Mouse (Mus musculus): ENCODE data around the gene Cilp. TPM values are rescaled to one million over a fixed set of nuclear protein-coding genes. Genes with fewer than 3 reads are reported as not detected.
"Not testable (repeated sequence)": the region's sequence is repeated elsewhere in the genome, so short reads cannot be mapped to it uniquely, and the experiment has no call there.

The Cilp gene
- polyA plus RNA-seq, 1 experiment, result not detected

DNA sequence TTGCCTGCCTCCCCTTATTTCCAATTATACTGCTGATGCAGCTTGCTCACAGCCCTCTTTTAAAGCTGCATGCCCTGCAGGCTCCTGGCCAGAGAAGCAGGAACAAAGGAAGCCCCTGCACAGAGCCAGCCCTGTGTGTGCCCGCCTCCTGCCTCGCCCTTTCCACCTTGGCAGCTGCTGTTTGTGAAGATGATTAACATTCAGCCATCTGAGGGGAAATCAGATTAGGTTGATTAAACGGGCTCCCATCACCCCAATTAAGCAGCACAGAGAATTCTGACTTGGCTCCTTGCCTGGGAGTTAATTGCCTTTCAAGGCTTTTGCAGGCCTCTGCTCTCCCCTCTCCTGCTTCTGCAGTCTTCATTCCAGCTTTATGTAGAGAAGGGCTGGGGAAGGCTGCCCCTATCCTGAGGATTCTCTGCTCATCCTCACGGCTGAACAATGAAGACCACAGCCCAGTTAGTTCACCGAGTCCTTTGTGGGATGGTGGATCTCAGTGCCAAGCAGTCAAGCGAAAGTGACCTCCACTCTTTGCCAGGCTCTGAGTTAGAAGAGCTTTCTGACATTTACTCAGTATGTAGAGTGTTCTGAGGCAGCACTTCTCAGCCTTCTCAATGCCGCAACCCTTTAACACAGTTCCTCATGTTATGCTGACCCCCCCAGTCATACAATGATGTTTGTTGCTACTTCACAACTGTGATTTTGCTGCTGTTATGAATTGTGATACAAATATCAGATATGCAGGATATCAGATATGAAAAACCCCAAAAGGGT is 2.9 kb downstream of the Cilp start:
- Histone ChIP-seq H3K4me1 (ENCODE audit: control insufficient read depth, insufficient read depth, low read length) (no peaks in the 10 kb centered on the region), H3K4me3 (ENCODE audit: insufficient read depth, low read length) (no peak overlapping the region), H3K27ac (ENCODE audit: insufficient read depth, low read length) (no peak overlapping the region)
- TF ChIP-seq CTCF (IDR thresholded peaks at IDR 0.05; ENCODE audit: borderline replicate concordance, insufficient read depth, low read length) (no peak), POLR2A (IDR thresholded peaks at IDR 0.05; ENCODE audit: low read depth, low read length) (no peak)

DNA sequence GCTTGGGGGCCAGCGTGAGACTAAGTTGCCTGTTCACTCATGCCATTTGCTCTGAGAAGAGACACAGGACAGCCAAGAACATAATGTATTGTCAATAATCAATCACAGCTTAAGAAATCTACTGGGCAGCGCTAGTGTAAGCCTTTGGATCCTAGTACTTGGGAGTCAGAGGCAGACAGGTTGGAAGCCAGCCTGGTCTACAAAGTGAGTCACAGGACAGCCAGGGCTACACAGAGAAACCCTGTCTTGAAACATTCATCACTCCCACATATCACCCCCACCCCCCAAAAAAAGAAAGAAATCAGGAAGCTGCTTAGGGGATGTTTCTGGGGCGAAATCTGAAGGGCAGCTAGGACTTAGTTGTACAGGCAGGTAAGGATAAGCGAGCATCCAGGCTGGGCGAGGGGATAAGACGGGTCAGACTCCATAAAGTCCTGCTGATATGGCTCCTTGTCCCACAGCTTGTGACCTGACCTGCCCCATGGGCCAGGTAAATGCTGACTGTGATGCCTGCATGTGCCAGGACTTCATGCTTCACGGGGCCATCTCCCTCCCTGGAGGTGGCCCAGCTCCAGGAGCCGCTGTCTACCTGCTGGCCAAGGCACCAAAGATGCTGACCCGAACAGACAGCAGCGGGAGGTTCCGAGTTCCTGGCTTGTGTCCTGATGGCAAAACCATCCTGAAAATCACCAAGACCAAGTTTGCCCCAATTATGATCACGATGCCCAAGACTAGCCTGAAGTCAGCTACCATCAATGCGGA is 8.2 kb downstream of the Cilp start:
- Histone ChIP-seq H3K4me3 (ENCODE audit: insufficient read depth, low read length) (no peak overlapping the region), H3K4me1 (ENCODE audit: control insufficient read depth, insufficient read depth, low read length) (no peaks in the 10 kb centered on the region), H3K27ac (ENCODE audit: insufficient read depth, low read length) (no peak overlapping the region)
- TF ChIP-seq CTCF (IDR thresholded peaks at IDR 0.05; ENCODE audit: borderline replicate concordance, insufficient read depth, low read length), result no peak
- no peak for TF ChIP-seq POLR2A (IDR thresholded peaks at IDR 0.05; ENCODE audit: low read depth, low read length)

DNA sequence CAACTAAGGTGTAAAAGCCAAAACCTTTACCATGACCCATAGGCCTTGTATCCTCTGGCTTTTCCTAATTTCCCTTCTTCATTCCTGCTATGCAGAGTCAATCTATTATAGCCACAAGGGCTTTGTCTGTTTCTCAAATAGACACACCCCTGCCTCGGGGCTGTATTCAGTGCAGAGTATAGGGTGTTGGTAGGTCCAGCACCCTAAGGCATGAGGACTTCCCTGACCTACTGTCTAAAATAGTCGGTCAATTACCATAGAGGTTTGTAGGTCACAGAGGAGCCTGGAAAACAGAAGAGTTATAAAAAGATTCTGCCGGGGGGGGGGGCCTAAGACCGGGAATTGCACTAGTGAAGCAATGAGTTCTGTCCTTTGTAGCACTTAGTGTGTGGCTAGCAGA is 8.9 kb downstream of the Cilp start:
- no peaks in the 10 kb centered on the region for H3K4me1 ChIP-seq (ENCODE audit: control insufficient read depth, insufficient read depth, low read length)
- H3K27ac ChIP-seq (ENCODE audit: insufficient read depth, low read length), result no peak overlapping the region
- no peak for TF ChIP-seq POLR2A (IDR thresholded peaks at IDR 0.05; ENCODE audit: low read depth, low read length)
- TF ChIP-seq CTCF (IDR thresholded peaks at IDR 0.05; ENCODE audit: borderline replicate concordance, insufficient read depth, low read length), result no peak
- H3K4me3 ChIP-seq (ENCODE audit: insufficient read depth, low read length), result no peak overlapping the region

DNA sequence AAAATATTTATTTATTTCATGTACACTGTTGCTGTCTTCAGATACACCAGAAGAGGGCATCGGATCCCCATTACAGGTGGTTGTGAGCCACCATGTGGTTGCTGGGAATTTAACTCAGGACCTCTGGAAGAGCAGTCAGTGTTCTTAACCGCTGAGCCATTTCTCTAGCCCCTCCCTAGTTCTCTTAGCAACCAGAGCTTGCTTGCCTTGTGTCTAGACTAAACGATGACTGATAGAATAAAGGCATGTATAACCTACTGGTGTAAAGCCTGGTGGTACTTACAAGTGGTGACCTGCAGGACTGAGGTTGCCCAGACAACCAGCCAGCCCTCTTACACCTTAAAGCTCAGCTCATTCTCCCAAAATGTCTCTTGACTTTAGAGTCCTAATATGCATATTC is 9.9 kb downstream of the Cilp start:
- H3K4me1 ChIP-seq (ENCODE audit: control insufficient read depth, insufficient read depth, low read length); H3K4me3 ChIP-seq (ENCODE audit: insufficient read depth, low read length); H3K27ac ChIP-seq (ENCODE audit: insufficient read depth, low read length): not testable (repeated sequence)

DNA sequence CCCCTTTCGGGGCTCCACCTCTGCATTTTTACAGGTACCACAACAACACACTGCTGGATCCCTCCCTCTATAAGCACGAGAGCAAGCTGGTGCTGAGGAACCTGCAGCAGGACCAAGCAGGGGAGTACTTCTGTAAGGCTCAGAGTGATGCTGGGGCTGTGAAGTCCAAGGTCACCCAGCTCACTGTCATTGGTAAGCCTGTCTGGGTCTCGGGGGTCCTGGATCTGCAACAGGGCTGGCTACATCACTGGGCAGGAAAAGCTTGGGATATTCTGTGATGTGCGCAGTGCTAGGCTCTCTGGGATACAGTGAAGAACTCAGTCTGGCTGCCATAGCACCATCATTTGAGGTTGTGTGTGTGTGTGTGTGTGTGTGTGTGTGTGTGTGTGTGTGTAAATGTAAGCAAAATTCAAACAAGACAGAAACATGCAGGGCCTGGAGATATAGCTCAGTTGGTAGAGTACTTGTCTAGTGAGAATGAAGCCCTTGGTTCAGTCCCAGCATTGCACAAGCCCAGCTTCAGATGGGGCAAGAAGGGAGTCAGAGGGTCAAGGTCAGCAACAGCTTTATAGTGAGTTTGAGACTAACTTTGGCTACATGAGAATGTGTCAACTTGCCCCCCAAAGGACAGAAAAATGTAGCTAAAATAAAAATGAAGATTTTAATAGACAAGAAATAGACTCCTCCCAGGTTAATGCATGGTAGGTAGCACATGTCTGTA is 11.0 kb downstream of the Cilp start:
- Histone ChIP-seq H3K27ac (ENCODE audit: insufficient read depth, low read length) (no peak overlapping the region), H3K4me1 (ENCODE audit: control insufficient read depth, insufficient read depth, low read length) (no peaks in the 10 kb centered on the region), H3K4me3 (ENCODE audit: insufficient read depth, low read length) (no peak overlapping the region)
- TF ChIP-seq POLR2A (IDR thresholded peaks at IDR 0.05; ENCODE audit: low read depth, low read length), result no peak
- no peak for TF ChIP-seq CTCF (IDR thresholded peaks at IDR 0.05; ENCODE audit: borderline replicate concordance, insufficient read depth, low read length)

DNA sequence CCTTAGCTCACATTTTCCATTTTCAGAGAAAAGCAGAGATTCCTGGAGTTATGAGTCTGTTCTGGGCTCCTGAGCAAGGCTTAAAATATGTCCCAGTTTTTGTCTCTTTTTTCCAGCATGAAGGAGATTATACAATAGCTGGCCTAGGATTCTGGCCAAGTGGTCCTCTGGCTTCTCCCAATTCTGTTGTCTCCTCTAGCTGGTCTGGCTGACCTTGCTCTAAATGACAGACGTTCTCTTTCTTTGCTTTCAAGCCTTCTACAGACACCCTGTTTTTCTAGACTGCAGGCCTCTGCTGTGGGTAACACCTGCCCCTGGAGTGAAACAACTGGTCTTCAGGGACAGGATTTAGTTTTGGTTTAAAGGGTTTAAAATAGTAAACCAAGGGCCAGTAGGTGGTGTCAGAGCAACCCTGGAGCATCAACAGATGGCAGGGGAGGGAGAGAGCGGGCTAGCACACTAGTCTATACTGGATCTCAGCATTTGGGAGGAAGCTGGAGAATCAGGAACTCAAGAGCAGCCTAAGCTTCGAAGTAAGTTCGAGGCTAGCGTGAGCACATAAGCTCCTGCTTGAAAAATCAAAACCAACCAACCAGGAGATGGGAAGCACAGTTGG is 16.7 kb downstream of the Cilp start:
- H3K27ac ChIP-seq (ENCODE audit: insufficient read depth, low read length), result no peak overlapping the region
- TF ChIP-seq CTCF (IDR thresholded peaks at IDR 0.05; ENCODE audit: borderline replicate concordance, insufficient read depth, low read length) (no peak), POLR2A (IDR thresholded peaks at IDR 0.05; ENCODE audit: low read depth, low read length) (no peak)
- no peaks in the 10 kb centered on the region for H3K4me1 ChIP-seq (ENCODE audit: control insufficient read depth, insufficient read depth, low read length)
- H3K4me3 ChIP-seq (ENCODE audit: insufficient read depth, low read length), result no peak overlapping the region

DNA sequence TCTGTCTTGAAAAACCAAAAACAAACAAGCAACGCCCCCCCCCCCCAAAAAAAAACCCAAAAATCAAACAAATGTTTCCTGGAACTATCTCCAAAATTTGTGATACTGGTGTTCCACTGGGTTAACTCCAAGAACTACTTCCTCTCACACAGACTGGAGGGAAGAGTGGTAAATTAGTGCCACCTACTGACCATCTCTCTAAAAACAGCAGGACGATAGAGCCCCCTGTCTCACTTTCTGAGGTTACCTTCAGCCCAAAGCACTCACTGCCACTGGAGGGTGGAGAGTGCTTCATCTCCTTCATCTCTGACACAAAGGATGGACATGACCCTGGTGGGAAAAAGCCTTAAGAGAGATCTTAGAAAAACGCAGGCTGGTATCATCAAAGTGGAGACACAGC is 18.3 kb downstream of the Cilp start:
- H3K4me1 ChIP-seq (ENCODE audit: control insufficient read depth, insufficient read depth, low read length), result no peaks in the 10 kb centered on the region
- no peak overlapping the region for H3K27ac ChIP-seq (ENCODE audit: insufficient read depth, low read length)
- TF ChIP-seq POLR2A (IDR thresholded peaks at IDR 0.05; ENCODE audit: low read depth, low read length) (no peak), CTCF (IDR thresholded peaks at IDR 0.05; ENCODE audit: borderline replicate concordance, insufficient read depth, low read length) (no peak)
- H3K4me3 ChIP-seq (ENCODE audit: insufficient read depth, low read length), result no peak overlapping the region

DNA sequence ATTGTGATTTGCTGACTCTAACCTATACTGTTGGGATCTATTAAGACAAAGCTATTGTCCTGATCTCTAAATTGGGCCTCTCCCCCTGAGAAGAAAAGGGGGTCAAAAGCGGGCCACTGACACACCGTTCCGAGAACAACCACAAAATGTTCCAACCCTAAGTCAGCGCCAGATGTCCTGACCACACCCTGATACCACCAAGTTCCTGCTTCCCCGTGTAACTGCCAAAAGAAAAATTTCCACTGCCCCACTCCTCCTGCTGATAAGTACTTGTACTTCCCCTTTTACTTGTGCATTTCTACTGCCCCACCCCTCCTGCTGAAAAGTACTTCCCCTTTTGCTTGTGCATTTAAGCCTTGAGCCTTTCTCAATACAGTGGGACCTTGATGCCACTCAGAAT is 23.3 kb downstream of the Cilp start:
- not testable (repeated sequence) for H3K4me1 ChIP-seq (ENCODE audit: control insufficient read depth, insufficient read depth, low read length); H3K4me3 ChIP-seq (ENCODE audit: insufficient read depth, low read length); H3K27ac ChIP-seq (ENCODE audit: insufficient read depth, low read length)

DNA sequence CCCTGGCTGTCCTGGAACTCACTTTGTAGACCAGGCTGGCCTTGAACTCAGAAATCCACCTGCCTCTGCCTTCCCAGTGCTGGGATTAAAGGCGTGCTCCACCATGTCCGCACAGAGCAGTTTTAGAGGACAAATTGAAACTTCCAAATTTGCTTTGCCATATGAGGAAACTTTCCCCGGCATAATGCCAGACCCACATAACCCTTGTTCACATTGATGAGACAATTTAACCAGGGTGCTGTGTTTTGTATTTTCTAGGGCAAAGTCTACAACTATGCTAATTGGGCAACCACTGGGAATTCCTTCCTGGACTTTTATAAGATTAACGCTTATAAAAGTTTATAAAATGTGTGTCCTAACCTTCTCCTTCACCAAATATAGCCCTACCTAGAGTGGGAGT is 25.0 kb downstream of the Cilp start:
- H3K4me1 ChIP-seq (ENCODE audit: control insufficient read depth, insufficient read depth, low read length), result peaks cover 2% of the 10 kb centered on the region; the same call in 1 of the 2 replicates
- no peak overlapping the region for H3K4me3 ChIP-seq (ENCODE audit: insufficient read depth, low read length)
- H3K27ac ChIP-seq (ENCODE audit: insufficient read depth, low read length), result no peak overlapping the region
- TF ChIP-seq CTCF (IDR thresholded peaks at IDR 0.05; ENCODE audit: borderline replicate concordance, insufficient read depth, low read length) (no peak), POLR2A (IDR thresholded peaks at IDR 0.05; ENCODE audit: low read depth, low read length) (no peak)

DNA sequence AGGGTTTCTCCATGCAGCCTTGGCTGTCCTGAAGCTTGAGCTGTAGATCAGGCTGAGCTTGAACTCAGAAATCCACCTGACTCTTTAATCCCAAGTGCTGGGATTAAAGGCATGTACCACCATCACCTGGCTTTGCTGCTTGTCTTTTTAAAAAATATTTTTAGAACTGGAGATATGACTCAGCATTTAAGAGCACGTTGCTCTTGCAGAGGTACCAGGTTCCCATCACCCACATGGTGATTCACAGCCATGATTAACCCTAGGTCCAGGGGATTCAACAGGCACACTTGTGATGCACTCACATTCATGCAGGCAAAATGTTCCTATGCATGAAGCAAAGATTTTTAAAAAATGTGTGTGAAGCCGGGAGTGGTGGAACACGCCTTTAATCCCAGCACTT is 27.4 kb downstream of the Cilp start:
- peak overlapping the region; percentile 93 for H3K27ac ChIP-seq (ENCODE audit: insufficient read depth, low read length)
- H3K4me3 ChIP-seq (ENCODE audit: insufficient read depth, low read length), result no peak overlapping the region
- H3K4me1 ChIP-seq (ENCODE audit: control insufficient read depth, insufficient read depth, low read length), result peaks cover 5% of the 10 kb centered on the region
- TF ChIP-seq POLR2A (IDR thresholded peaks at IDR 0.05; ENCODE audit: low read depth, low read length) (no peak), CTCF (IDR thresholded peaks at IDR 0.05; ENCODE audit: borderline replicate concordance, insufficient read depth, low read length) (no peak)

Data from embryonic fibroblast, embryonic 13.5 days (primary cell).